Mouse (Mus musculus) lung, embryonic 15.5 days (tissue): ENCODE data around the gene Tulp2. TPM values are rescaled to one million over a fixed set of nuclear protein-coding genes. Genes with fewer than 3 reads are reported as not detected.
"Not testable (repeated sequence)": the region's sequence is repeated elsewhere in the genome, so short reads cannot be mapped to it uniquely, and the experiment has no call there.

Experiments used
- ATAC-seq: fragments of 200-750 bp; cut with Nextera tagmentation; 2 replicates; pipeline ENCODE4 v1.8.0; 2017; ENCODE audit warnings: moderate number of reproducible peaks, borderline replicate concordance; ENCODE audit not compliant: low FRiP score, low TSS enrichment; ENCODE audit errors: extremely low read depth
- H3K27ac ChIP-seq: fragments of 300-500 bp; sonication (generic); 2 replicates; pipeline ENCODE4 v1.5.1; 2015; ENCODE audit warnings: moderate library complexity, mild to moderate bottlenecking, inconsistent platforms
- H3K27me3 ChIP-seq: fragments of 300-500 bp; sonication (generic); 2 replicates; pipeline ENCODE4 v1.6.1; 2015; ENCODE audit warnings: inconsistent platforms
- H3K36me3 ChIP-seq: fragments of 300-500 bp; sonication (generic); 2 replicates; pipeline ENCODE4 v1.6.1; 2015; ENCODE audit warnings: inconsistent platforms
- H3K4me1 ChIP-seq: fragments of 300-500 bp; sonication (generic); 2 replicates; pipeline ENCODE4 v1.6.1; 2015; ENCODE audit warnings: inconsistent platforms
- H3K4me2 ChIP-seq: fragments of 300-500 bp; sonication (generic); 2 replicates; pipeline ENCODE4 v1.6.1; 2015; ENCODE audit warnings: inconsistent platforms, mild to moderate bottlenecking, moderate library complexity
- H3K4me3 ChIP-seq: fragments of 300-500 bp; sonication (generic); 2 replicates; pipeline ENCODE4 v1.5.1; 2015; ENCODE audit warnings: mild to moderate bottlenecking, inconsistent platforms
- H3K9ac ChIP-seq: fragments of 300-500 bp; sonication (generic); 2 replicates; pipeline ENCODE4 v1.6.1; 2015; ENCODE audit warnings: inconsistent platforms
- H3K9me3 ChIP-seq: fragments of 300-500 bp; sonication (generic); 2 replicates; pipeline ENCODE4 v1.6.1; 2016; ENCODE audit warnings: inconsistent platforms
- WGBS: fragments of 180-500 bp; shearing (Covaris S2); methylation state at CpG from one replicate; pipeline ENCODE4 v1.1.7; 2015; 5-methylcytosine and 5-hydroxymethylcytosine counted together
- polyA plus RNA-seq: library from polyadenylated mRNA; unstranded; fragments of >200 nt; fragmentation: Nextera tagmentation; extraction: Ambion mirVana; gene quantifications from 2 replicates; pipeline ENCODE4 v1.2.1, GENCODE M21; 2015

Tulp2 gene
- polyA plus RNA-seq, 1 experiment from 2014 or later: 0.74 TPM

DNA sequence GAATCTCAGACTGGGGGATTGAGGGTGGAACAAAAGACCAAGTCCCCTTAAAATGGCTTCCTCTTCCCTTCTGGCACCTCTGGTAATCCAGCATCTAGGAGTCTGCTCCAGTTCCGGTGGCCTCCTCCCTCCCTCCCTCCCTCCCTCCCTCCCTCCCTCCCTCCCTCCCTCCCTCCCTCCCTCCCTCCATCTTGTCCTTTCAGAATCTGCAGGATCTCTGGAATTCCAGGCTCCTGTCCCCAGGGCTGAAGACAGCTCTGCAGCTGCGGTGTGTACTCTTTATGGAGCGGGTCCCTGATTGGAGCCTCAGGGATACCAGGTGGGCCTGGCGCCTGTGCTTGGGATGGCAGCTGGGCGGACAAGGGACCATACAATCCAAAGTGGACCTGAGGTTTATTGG lies 20.4 kb upstream of the Tulp2 start:
- Histone ChIP-seq H3K4me3 (no peak overlapping the region), H3K9ac (no peak overlapping the region), H3K27ac (peak overlapping the region; percentile 89), H3K9me3 (no peaks in the 10 kb centered on the region), H3K4me1 (peaks cover 47% of the 10 kb centered on the region), H3K36me3 (peaks cover 46% of the 10 kb centered on the region), H3K4me2 (peak overlapping the region; percentile 59; the same call in 1 of the 2 replicates), H3K27me3 (no peaks in the 10 kb centered on the region)
- 54% methylated on average over 5 of the region's 5 CpGs for WGBS
- ATAC-seq: no peak

GRCm38 (mm10) chr7:45461781-45462180 lies 19.9 kb upstream of the Tulp2 start:
- 85% methylated on average over 4 of the region's 4 CpGs for WGBS
- no peaks in the 10 kb centered on the region for H3K9me3 ChIP-seq
- no peaks in the 10 kb centered on the region for H3K27me3 ChIP-seq
- peak overlapping the region; percentile 89 for H3K27ac ChIP-seq
- no peak for ATAC-seq
- H3K4me3 ChIP-seq: no peak overlapping the region
- H3K9ac ChIP-seq: no peak overlapping the region
- peaks cover 47% of the 10 kb centered on the region for H3K4me1 ChIP-seq
- no peak overlapping the region for H3K4me2 ChIP-seq
- H3K36me3 ChIP-seq: peaks cover 46% of the 10 kb centered on the region

GRCm38 (mm10) chr7:45462325-45462724 lies 19.4 kb upstream of the Tulp2 start:
- peaks cover 43% of the 10 kb centered on the region for H3K36me3 ChIP-seq
- H3K4me2 ChIP-seq: no peak overlapping the region
- H3K4me3 ChIP-seq: no peak overlapping the region
- ATAC-seq: no peak
- H3K4me1 ChIP-seq: peaks cover 49% of the 10 kb centered on the region
- no peak overlapping the region for H3K9ac ChIP-seq
- no peaks in the 10 kb centered on the region for H3K9me3 ChIP-seq
- H3K27ac ChIP-seq: no peak overlapping the region
- WGBS: 86% methylated on average over 4 of the region's 4 CpGs
- no peaks in the 10 kb centered on the region for H3K27me3 ChIP-seq

DNA sequence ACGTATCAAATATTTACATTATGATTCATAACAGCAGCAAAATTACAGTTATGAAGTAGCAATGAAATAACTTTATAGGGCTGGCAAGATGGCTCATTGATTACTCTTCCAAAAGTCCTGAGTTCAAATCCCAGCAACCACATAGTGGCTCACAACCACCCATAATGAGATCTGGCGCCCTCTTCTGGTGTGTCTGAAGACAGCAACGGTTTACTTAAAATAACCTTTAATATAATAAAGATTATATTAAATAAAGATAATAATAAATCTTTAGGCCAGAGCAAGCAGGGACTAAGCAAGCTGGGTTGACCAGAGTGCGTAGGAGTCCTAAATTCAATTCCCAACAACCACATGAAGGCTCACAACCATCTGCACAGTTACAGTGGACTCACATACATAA lies 18.8 kb upstream of the Tulp2 start:
- H3K27ac ChIP-seq, ATAC-seq, H3K4me2 ChIP-seq, H3K27me3 ChIP-seq, H3K9me3 ChIP-seq, H3K4me3 ChIP-seq, H3K9ac ChIP-seq: not testable (repeated sequence)
- peaks cover 47% of the 10 kb centered on the region for H3K4me1 ChIP-seq
- H3K36me3 ChIP-seq: peaks cover 37% of the 10 kb centered on the region
- 73% methylated on average over 4 of the region's 4 CpGs for WGBS

DNA sequence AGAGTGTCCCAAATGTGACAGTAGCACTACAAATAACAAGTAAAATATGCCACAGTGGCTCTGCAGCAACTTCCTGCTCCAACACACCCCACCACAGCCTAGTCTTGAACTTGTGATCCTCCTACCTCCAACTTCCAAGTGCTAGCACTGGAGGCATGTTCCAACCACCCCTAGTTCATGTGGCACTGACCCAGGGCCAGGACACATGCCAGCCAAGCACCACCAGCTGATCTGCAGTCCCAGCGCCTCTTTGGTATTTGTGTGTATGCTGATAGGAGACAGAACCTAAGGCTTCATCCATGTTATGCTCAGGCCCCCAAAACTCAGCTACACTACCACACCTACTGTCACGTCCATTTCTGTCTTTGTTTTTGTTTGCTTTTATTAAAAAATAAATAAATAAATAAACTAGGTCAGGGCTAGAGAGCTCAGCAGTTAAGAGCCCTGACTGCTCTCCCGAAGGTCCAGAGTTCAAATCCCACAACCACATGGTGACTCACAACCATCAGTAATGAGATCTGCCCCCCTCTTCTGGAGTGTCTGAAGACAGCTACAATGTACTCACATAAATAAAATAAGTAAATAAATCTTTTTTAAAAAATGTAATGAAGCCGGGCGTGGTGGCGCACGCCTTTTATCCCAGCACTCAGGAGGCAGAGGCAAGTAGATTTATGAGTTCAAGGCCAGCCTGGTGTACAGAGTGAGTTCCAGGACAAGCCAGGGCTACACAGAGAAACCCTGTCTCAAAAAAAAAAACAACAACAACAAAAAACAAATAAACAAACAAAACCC lies 17.5 kb upstream of the Tulp2 start:
- Histone ChIP-seq H3K9me3 (no peaks in the 10 kb centered on the region), H3K4me1 (peaks cover 40% of the 10 kb centered on the region), H3K9ac (no peak overlapping the region), H3K27ac (no peak overlapping the region), H3K4me3 (no peak overlapping the region), H3K27me3 (no peaks in the 10 kb centered on the region), H3K4me2 (no peak overlapping the region), H3K36me3 (peaks cover 30% of the 10 kb centered on the region)
- ATAC-seq: no peak
- 90% methylated on average over 7 of the region's 7 CpGs for WGBS

- Histone ChIP-seq H3K4me1 (peaks cover 37% of the 10 kb centered on the region), H3K36me3 (peaks cover 30% of the 10 kb centered on the region), H3K4me3 (0 out of 2 replicates have a peak overlapping the region, but pooled peaks have one; percentile 83), H3K27ac (no peak overlapping the region), H3K4me2 (peak overlapping the region; percentile 71), H3K27me3 (no peaks in the 10 kb centered on the region), H3K9ac (no peak overlapping the region), H3K9me3 (no peaks in the 10 kb centered on the region)
- 89% methylated on average over 12 of the region's 12 CpGs for WGBS
- ATAC-seq: no peak
These were observed 16.6 kb upstream of the Tulp2 start for GRCm38 (mm10) chr7:45465112-45465511.

DNA sequence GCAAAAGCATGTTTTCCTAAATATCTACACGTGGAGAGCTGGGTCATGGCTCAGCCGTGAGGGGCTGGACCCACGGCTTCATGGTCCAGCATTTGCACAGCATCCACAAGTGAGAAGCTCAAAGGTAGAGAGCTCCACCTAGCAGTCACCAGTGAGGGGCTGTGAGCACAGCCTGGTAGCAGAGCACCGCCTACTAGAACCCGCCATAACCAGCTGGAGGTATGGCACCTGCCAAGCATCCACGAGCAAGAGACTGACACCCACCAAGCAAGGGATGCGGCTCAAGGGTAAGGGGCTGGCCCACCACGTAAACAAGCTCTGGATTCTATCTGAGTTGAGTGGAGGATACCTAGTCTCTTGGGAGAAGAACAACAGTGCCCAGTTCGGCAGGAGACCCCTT lies 16.1 kb upstream of the Tulp2 start:
- Histone ChIP-seq H3K4me3 (peak overlapping the region; percentile 83), H3K27ac (no peak overlapping the region), H3K9me3 (no peaks in the 10 kb centered on the region), H3K4me2 (peak overlapping the region; percentile 71), H3K9ac (peak overlapping the region; percentile 65; the same call in 1 of the 2 replicates), H3K27me3 (no peaks in the 10 kb centered on the region), H3K4me1 (peaks cover 33% of the 10 kb centered on the region), H3K36me3 (peaks cover 30% of the 10 kb centered on the region)
- WGBS: 76% methylated on average over 9 of the region's 9 CpGs
- ATAC-seq: no peak

- Histone ChIP-seq H3K4me2 (peak within 1 kb of the TSS; percentile 71), H3K4me3 (peak within 1 kb of the TSS; percentile 83), H3K27ac (peak within 1 kb of the TSS; percentile 73), H3K4me1 (peaks cover 25% of the 10 kb centered on the region), H3K36me3 (peaks cover 30% of the 10 kb centered on the region), H3K27me3 (no peaks in the 10 kb centered on the region), H3K9me3 (no peaks in the 10 kb centered on the region), H3K9ac (peak within 1 kb of the TSS; percentile 65)
- peak; percentile 76 for ATAC-seq
- WGBS: 0% methylated on average over 50 of the region's 58 CpGs
These were observed 15.2 kb upstream of the Tulp2 start, which contains the start of gene Bax for GRCm38 (mm10) chr7:45466283-45467089. Gene Bax (minus strand): TSS chr7:45466898.

DNA sequence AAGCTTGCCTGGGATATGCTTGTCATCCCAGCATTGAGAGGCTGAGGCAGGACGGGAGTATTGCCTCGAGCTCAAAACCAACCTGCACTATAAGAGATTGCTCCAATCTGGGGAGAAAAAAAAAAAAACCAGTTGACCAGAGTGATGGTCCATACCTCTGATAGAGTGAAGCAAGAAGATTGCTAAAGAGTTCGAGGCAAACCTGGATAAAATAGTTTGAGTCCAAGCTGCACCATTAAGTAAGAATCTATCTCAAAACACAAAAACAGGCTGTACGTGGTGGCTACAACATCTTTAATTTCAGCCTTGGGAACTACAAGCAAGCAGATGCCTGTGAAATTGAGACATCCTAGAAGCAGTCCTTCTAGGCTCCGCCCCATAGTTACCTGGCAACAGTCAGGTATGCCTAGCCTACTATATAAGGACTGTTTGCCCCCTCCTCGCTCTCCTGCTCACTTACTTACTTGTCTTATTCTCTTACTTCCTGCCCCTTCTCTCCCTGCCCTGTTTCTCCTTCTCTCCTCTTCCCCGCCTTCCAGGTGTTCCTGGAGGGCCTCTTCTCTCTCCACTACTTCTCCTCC lies 14.5 kb upstream of the Tulp2 start:
- Histone ChIP-seq H3K9ac (0 out of 2 replicates have a peak overlapping the region, but pooled peaks have one; percentile 33), H3K4me2 (peak overlapping the region; percentile 71), H3K27ac (peak overlapping the region; percentile 73), H3K9me3 (no peaks in the 10 kb centered on the region), H3K4me1 (peaks cover 20% of the 10 kb centered on the region), H3K36me3 (peaks cover 26% of the 10 kb centered on the region), H3K27me3 (no peaks in the 10 kb centered on the region), H3K4me3 (peak overlapping the region; percentile 83)
- WGBS: 21% methylated on average over 7 of the region's 7 CpGs
- peak; percentile 55 for ATAC-seq

DNA sequence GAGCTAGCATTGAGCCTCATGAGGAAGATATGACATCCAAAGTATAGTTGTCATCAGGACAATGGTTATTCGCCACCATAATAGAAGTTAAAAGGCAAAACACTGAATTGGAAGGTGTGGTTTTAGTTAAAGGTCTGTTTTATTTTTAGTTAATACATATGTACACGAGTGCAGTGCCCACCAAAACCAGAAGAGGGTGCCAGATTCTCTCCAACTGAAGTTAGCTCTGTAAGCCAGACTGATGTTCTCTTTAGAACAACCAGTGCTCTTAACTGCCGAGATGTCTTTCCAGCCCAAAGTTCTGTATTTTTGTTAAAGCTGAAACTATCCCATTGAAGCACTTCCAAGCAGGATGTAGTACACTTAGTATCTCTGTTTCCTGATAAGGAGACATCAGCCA lies 10.8 kb upstream of the Tulp2 start:
- Histone ChIP-seq H3K9me3 (no peaks in the 10 kb centered on the region), H3K4me2 (no peak overlapping the region), H3K9ac (no peak overlapping the region), H3K27me3 (no peaks in the 10 kb centered on the region), H3K27ac (no peak overlapping the region), H3K4me3 (no peak overlapping the region), H3K4me1 (peaks cover 12% of the 10 kb centered on the region), H3K36me3 (no peaks in the 10 kb centered on the region)
- ATAC-seq: no peak
- WGBS: 6% methylated on average over 3 of the region's 3 CpGs

DNA sequence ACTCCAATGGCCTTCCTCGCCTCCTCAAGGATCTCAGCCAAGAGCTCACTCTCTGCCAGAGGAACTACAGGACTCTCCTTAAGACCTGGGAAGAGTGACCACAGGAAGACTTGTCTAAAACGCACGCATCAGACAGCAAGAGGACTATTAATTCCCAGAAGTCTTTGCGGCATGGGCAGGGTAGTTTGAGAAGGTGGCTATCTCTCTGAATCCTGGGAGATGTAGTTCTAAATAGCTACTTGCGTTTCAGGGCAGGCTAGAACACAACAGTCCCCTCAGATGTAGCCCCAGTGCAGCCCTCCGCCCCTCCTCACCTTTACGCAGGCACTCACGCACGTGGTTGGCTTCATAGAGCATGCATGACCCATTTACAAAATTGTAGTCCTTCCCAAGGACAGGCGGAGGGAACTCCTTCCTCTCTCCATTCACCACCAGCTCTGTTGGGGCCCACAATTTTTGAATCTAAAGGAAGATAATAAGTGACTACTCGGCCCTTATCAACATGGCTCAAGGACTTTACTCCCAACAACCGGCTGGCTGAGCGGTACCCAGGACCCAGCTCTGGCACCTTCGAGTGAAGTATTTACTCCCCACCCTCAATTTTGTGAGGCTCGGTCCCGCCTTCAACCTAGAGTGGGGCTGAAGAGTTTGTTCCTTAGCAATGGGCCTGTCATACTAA lies 6.2 kb upstream of the Tulp2 start:
- Histone ChIP-seq H3K9me3 (no peaks in the 10 kb centered on the region), H3K27me3 (no peaks in the 10 kb centered on the region)

More for the DNA sequence above, 6.2 kb upstream of the Tulp2 start:
- Histone ChIP-seq H3K4me2 (peak overlapping the region; percentile 26), H3K9ac (no peak overlapping the region; the same call in 1 of the 2 replicates), H3K4me1 (no peaks in the 10 kb centered on the region; the same call in 1 of the 2 replicates), H3K4me3 (no peak overlapping the region), H3K27ac (no peak overlapping the region), H3K36me3 (no peaks in the 10 kb centered on the region)
- ATAC-seq: peak; percentile 31; the same call in 1 of the 2 replicates
- 54% methylated on average over 16 of the region's 16 CpGs for WGBS
